Mouse (Mus musculus) embryonic fibroblast, embryonic 13.5 days (primary cell): Measurements from ENCODE around the gene Bmp5.

Source experiments
- CTCF ChIP-seq: IDR thresholded peaks from 2 replicates; pipeline ENCODE4 v1.5.1; 2011; ENCODE audit warnings: mild to moderate bottlenecking, control low read depth, low read length, moderate library complexity, borderline replicate concordance; ENCODE audit not compliant: insufficient read depth
- POLR2A ChIP-seq: IDR thresholded peaks from 2 replicates; pipeline ENCODE4 v1.6.1; 2011; ENCODE audit warnings: low read depth, mild to moderate bottlenecking, control low read depth, low read length, moderate library complexity

DNA sequence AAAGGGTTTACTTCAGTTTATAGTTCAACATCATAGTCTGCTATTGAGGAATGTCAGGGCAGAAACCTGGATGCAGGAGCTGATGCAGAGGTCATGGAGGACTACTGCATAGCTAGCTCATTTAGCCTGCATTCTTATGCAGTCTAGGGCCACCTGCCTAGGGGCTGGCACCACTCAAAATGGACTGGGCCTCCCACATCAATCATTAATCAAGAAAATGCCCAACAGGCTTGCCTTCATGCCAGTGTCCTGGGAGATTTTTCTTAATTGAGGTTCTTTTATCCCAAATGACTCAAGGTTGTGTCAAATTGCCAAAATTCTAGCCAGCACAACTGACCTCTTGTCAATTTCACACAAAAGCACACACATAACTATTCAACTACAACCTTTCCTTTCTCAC lies 70.8 kb downstream of the Bmp5 start:
- TF ChIP-seq CTCF: no peak
- no peak for TF ChIP-seq POLR2A
